Mouse (Mus musculus): ENCODE measurements around the gene Dhx16.
"Not testable (repeated sequence)": the region's sequence is repeated elsewhere in the genome, so short reads cannot be mapped to it uniquely, and the experiment has no call there.

Gene Dhx16

GRCm38 (mm10) chr17:35921710-35922109 lies 42.1 kb downstream of the Dhx16 start:
- DNase-seq, result no peak

- no peak for DNase-seq
These were observed 42.9 kb downstream of the Dhx16 start for GRCm38 (mm10) chr17:35922566-35922965.

GRCm38 (mm10) chr17:35923281-35923680 lies 43.7 kb downstream of the Dhx16 start:
- no peak for DNase-seq

- no peak for DNase-seq
These were observed 47.9 kb downstream of the Dhx16 start for GRCm38 (mm10) chr17:35927471-35927870.

GRCm38 (mm10) chr17:35929534-35929933 lies 49.9 kb downstream of the Dhx16 start:
- no peak for DNase-seq

GRCm38 (mm10) chr17:35930627-35931026 lies 51.0 kb downstream of the Dhx16 start:
- no peak for DNase-seq

- no peak for DNase-seq
These were observed 53.0 kb downstream of the Dhx16 start for GRCm38 (mm10) chr17:35932608-35933007.

- not testable (repeated sequence) for DNase-seq
These were observed 56.1 kb downstream of the Dhx16 start for GRCm38 (mm10) chr17:35935763-35936162.

GRCm38 (mm10) chr17:35937700-35938348 lies 58.2 kb downstream of the Dhx16 start:
- DNase-seq, result peak; percentile 61

- DNase-seq, result no peak
These were observed 59.5 kb downstream of the Dhx16 start for GRCm38 (mm10) chr17:35939108-35939507.

GRCm38 (mm10) chr17:35939941-35940340 lies 60.3 kb downstream of the Dhx16 start:
- no peak for DNase-seq
